Comparison of ENCODE assay signal across 21 mouse cellular contexts in the genomic region with DNA sequence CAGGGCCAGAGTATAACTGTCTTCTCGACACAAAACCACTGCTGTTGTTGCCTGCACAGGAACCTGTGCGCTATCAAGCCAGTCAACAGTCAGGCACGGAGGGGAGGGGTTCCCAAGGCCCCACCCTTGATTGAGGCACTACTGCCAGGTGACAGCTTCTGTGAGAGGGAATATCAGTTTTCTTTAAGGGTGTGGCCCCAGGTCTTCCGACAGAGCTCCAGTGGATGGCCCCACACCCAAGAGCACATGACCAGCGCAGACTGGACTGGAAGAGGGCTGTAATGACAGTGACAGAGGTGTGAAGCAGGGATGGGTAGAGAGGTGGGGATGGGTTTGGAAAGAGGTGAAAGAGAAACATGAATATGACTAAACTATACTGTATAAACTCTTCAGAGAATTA. TPM values are rescaled to one million over a fixed set of nuclear protein-coding genes. Genes with fewer than 3 reads are reported as not detected.
DNase-seq lines count a peak whose midpoint lies in the region; ATAC-seq and TF ChIP-seq lines count a peak whose summit lies in the region.
"Had no signal": no experiment of that assay in that cellular context is flagged by ENCODE, and none has a peak within 500 bp of the region (broad histone marks: within the 10 kb centered on the region; RNA-seq: fewer than 3 reads in every experiment).

No protein-coding gene starts in this region.

- H3K4me2 ChIP-seq in lung, embryonic 15.5 days: no peak overlapping the region
- no peak overlapping the region for H3K4me2 ChIP-seq in liver, embryonic 14.5 days (ENCODE audit: low read depth)
- H3K4me2 ChIP-seq: forebrain, embryonic 15.5 days; neural tube, embryonic 12.5 days had no signal

- no peaks in the 10 kb centered on the region for H3K27me3 ChIP-seq in lung, embryonic 15.5 days
- no peaks in the 10 kb centered on the region for H3K27me3 ChIP-seq in liver, embryonic 14.5 days (ENCODE audit: control insufficient read depth, insufficient read depth, low read length)
- H3K27me3 ChIP-seq: forebrain, embryonic 15.5 days; neural tube, embryonic 12.5 days had no signal

- DNase-seq in lung, adult 2 months: no peak
- peak; percentile 20 for DNase-seq in c-Kit-positive CD71-positive TER-119-positive erythroid progenitor cells, embryonic 14.5 days (ENCODE audit: low spot score)
- DNase-seq in liver, embryonic 14.5 days (ENCODE audit: low read depth in 3 of 3, low spot score in 3 of 3): peak in 1 of 3 experiments; percentile 37
- no peak for DNase-seq in gastrocnemius, adult 8-10 months (ENCODE audit: low spot score in 2 of 2)
- DNase-seq in urinary bladder, adult 2 months (ENCODE audit: low spot score): no peak
- no peak for DNase-seq in gastrocnemius, postnatal 25 days
- DNase-seq: adrenal gland, postnatal 14 days; cerebellum, postnatal 10 days; gastrocnemius, adult 2 months; heart, postnatal 14 days; kidney, adult 9 months; kidney, postnatal 4 days; lung, postnatal 14 days; spleen, adult 18-20 months had no signal

- H3K9me3 ChIP-seq in lung, embryonic 15.5 days: no peaks in the 10 kb centered on the region
- H3K9me3 ChIP-seq in liver, embryonic 14.5 days (ENCODE audit: control insufficient read depth, low read length): no peaks in the 10 kb centered on the region
- H3K9me3 ChIP-seq: forebrain, embryonic 15.5 days; neural tube, embryonic 12.5 days had no signal

- H3K36me3 ChIP-seq in lung, embryonic 15.5 days: no peaks in the 10 kb centered on the region
- no peaks in the 10 kb centered on the region for H3K36me3 ChIP-seq in liver, embryonic 14.5 days (replicated peaks; ENCODE audit: control insufficient read depth, insufficient read depth, low read depth)
- H3K36me3 ChIP-seq: forebrain, embryonic 15.5 days; neural tube, embryonic 12.5 days had no signal

- H3K9ac ChIP-seq in lung, embryonic 15.5 days: no peak overlapping the region
- no peak overlapping the region for H3K9ac ChIP-seq in liver, embryonic 14.5 days (replicated peaks)
- H3K9ac ChIP-seq: forebrain, embryonic 15.5 days; neural tube, embryonic 12.5 days had no signal

- ATAC-seq in lung, embryonic 15.5 days (ENCODE audit: borderline replicate concordance, extremely low read depth, low FRiP score, low TSS enrichment): 0 out of 2 replicates have a peak, but pooled peaks have one; percentile 39
- peak; percentile 60 for ATAC-seq in liver, embryonic 14.5 days (ENCODE audit: insufficient read depth)
- ATAC-seq: forebrain, embryonic 15.5 days; hindbrain, postnatal 0 days had no signal

- 0 out of 2 replicates have a peak, but pooled peaks cover 4% of the 10 kb centered on the region for H3K4me1 ChIP-seq in lung, embryonic 15.5 days
- H3K4me1 ChIP-seq in lung, adult 2 months (ENCODE audit: control insufficient read depth, insufficient read depth, low read length): no peaks in the 10 kb centered on the region
- peaks cover 5 to 13% of the 10 kb centered on the region in 2 experiments for H3K4me1 ChIP-seq in liver, embryonic 14.5 days (replicated peaks; ENCODE audit: control insufficient read depth in 2 of 2, insufficient read depth in 2 of 2, low read length in 1 of 2)
- H3K4me1 ChIP-seq: neural tube, embryonic 12.5 days had no signal

- no peak for TF ChIP-seq CTCF in lung, adult 2 months (IDR thresholded peaks at IDR 0.05; ENCODE audit: insufficient read depth, low read length)
- TF ChIP-seq CTCF in liver, embryonic 14.5 days (IDR thresholded peaks at IDR 0.05; ENCODE audit: low read depth): no peak

- no peak overlapping the region for H3K27ac ChIP-seq in lung, embryonic 15.5 days
- no peak overlapping the region for H3K27ac ChIP-seq in liver, embryonic 14.5 days
- H3K27ac ChIP-seq: forebrain, embryonic 15.5 days; gastrocnemius, adult 2 months; heart, adult 2 months; hindbrain, postnatal 0 days; neural tube, embryonic 12.5 days had no signal

- H3K4me3 ChIP-seq in lung, embryonic 15.5 days: no peak overlapping the region
- H3K4me3 ChIP-seq in lung, adult 2 months (replicated peaks; ENCODE audit: extremely low read depth, low read depth, low read length): no peak overlapping the region
- H3K4me3 ChIP-seq in liver, embryonic 14.5 days (ENCODE audit: insufficient read depth in 1 of 2, low read depth in 2 of 2, low read length in 2 of 2): no peak overlapping the region
- H3K4me3 ChIP-seq: erythroblast, embryonic 14.5 days; forebrain, embryonic 15.5 days; gastrocnemius, adult 2 months; heart, adult 2 months; neural tube, embryonic 12.5 days had no signal

- WGBS in lung, embryonic 15.5 days: 78% methylated on average over 5 of the region's 5 CpGs
- 80% methylated on average over 5 of the region's 5 CpGs for WGBS in lung, adult 2 months
- 20% methylated on average over 5 of the region's 5 CpGs for WGBS in liver, embryonic 14.5 days (ENCODE audit: insufficient replicate concordance)

- TF ChIP-seq EP300 in liver, embryonic 14.5 days (IDR thresholded peaks at IDR 0.05; ENCODE audit: low read depth): no peak

- TF ChIP-seq POLR2A in lung, adult 2 months (IDR thresholded peaks at IDR 0.05; ENCODE audit: borderline replicate concordance, extremely low read depth, low read depth, low read length): no peak

RNA-seq across cellular contexts. Expression of a gene that starts 16.3 kb away (rescaled TPM):
- 41.1 and 45.3 TPM in 2 replicates for polyA plus RNA-seq in lung, embryonic 15.5 days (2015; fragmentation: Nextera tagmentation; extraction: Ambion mirVana)
- 2.2 and 2.8 TPM in 2 replicates for polyA plus RNA-seq in lung, adult 2 months (2012; rRNA removed)
- polyA plus RNA-seq in liver, embryonic 14.5 days (2012; rRNA removed): 1.4 and 2.6 TPM in 2 replicates
- polyA plus RNA-seq in liver, embryonic 14.5 days (2014; fragmentation: Nextera tagmentation; extraction: Ambion mirVana): 2.8 and 2.9 TPM in 2 replicates
- 10 to 100 TPM; 40.0 to 53.1 (median 44.0) TPM for total RNA-seq in gastrocnemius, adult 8-10 months (2022)
- 25.4 and 29.3 TPM in 2 replicates for polyA plus RNA-seq in urinary bladder, adult 2 months (2012; rRNA removed)
- total RNA-seq in gastrocnemius, postnatal 25 days (2021): 10 to 100 TPM; 38.5 to 70.4 TPM
- total RNA-seq: monocyte, adult 5-6 weeks had no signal
